Mouse (Mus musculus) telencephalon, adult 2 months (tissue): ENCODE data around the gene Pde1c.
"Not testable (repeated sequence)": the region's sequence is repeated elsewhere in the genome, so short reads cannot be mapped to it uniquely, and the experiment has no call there.

Source experiments
- DNase-seq: peaks from one replicate; pipeline ENCODE4 v3.0.0-alpha.2; 2011; ENCODE audit warnings: low read depth, low spot score

Gene Pde1c

GRCm38 (mm10) chr6:56568470-56569372, at the start of gene Pde1c:
Pde1c (minus strand) TSS chr6:56569103.
- no peak for DNase-seq

DNA sequence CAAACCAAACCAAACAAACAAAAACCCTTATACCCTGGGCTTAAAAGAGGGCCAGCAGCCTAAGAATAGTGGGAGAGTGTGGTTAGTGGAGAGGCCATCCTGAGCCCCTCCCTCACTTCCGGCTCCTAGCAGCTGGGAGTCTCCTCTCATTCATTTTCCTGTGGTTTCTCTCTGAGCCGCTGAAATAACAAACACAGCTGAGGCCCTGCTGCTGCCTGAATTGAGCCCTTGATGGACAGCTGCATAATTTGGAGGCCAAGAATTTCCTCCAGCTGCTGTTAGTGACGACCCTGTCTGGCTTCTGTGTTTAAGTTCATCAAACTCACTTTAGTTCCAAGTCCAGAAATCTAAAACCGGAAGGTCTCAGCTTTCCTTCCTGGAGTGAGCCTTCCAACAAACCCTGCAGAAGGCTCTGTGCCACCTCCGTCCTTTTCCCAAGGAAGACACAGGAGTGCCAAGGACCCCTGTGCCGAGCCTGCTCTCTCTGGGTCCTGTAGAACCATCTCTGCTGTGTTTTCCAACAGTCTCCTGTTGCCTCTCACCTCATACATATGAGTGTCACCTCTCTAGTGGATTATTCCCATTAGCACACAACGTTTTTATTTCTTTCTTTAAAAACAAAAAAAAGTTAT, 48.2 kb upstream of the Pde1c start:
- no peak for DNase-seq

- DNase-seq: no peak
Observed at GRCm38 (mm10) chr6:56616228-56616981, 47.5 kb upstream of the Pde1c start.

GRCm38 (mm10) chr6:56609529-56609928, 40.6 kb upstream of the Pde1c start:
- DNase-seq: not testable (repeated sequence)

- DNase-seq: peak; percentile 45
Observed at GRCm38 (mm10) chr6:56608277-56608676, 39.4 kb upstream of the Pde1c start.

- no peak for DNase-seq
Observed at GRCm38 (mm10) chr6:56579568-56579967, 10.7 kb upstream of the Pde1c start.

- no peak for DNase-seq
Observed at GRCm38 (mm10) chr6:56560891-56561290, 8.0 kb downstream of the Pde1c start.

GRCm38 (mm10) chr6:56560474-56560888, 8.4 kb downstream of the Pde1c start:
- no peak for DNase-seq

DNA sequence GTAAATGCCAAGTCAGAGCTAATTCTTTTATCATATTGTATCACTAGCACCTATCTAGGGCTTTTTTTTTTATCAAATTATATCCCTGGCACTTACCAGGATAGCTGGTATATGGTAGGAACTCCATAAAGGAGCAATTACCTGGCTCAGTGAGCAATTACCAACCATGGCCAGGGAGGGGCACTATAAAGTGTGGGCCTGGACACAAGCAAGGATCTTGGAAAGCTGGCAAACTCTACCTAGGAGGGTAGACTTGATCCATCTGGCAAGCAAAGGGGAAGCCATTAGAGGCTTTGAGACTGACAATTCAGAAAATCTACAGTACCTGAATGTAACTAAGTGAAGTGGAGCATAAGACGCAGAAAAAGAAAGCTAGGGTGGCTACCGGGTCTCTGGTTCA, 10.2 kb downstream of the Pde1c start:
- no peak for DNase-seq

GRCm38 (mm10) chr6:56555848-56556247, 13.1 kb downstream of the Pde1c start:
- DNase-seq: no peak

- peak; percentile 11 for DNase-seq
Observed at GRCm38 (mm10) chr6:56555382-56555781, 13.5 kb downstream of the Pde1c start.

GRCm38 (mm10) chr6:56551022-56551421, 17.9 kb downstream of the Pde1c start:
- no peak for DNase-seq

DNA sequence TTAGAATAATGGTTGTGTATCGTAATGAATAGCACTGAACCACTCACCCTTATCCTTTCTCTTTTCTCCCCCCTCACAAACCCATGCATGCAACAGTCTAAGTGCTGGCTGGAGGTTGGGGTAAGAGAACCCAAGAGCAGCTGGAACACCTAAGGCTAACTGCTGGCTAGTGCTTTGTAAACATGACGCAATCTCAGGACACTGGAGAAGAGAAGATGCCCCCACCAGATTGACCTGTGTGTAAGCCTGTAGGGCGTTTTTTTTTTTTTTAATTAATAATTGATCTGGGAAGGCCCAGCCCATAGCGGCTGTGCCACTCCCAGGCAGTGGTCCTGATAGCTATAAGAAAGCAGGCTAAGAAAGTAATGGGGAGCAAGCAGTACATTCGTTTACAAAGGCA, 28.7 kb downstream of the Pde1c start:
- no peak for DNase-seq

- DNase-seq: no peak
Observed at GRCm38 (mm10) chr6:56534653-56535052, 34.2 kb downstream of the Pde1c start.

DNA sequence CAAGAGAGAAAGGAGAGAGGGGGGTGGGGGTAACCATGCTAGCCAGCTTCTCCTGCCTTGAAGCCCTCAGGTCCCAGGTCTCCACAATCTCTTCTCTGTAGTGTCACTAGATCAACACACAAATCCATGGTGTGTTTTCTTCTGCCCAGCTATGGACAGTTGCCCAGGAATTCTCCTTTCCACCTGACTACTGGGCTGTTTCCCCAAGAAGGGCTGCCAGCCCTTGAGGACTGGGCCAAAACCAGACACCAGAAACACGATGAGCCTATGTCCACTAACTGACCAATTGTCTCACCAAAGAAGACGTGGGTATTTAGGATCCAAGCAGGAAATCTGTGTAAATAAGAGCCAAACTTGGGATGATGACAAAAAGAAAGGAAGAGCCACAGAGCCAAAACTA, 36.6 kb downstream of the Pde1c start:
- no peak for DNase-seq

GRCm38 (mm10) chr6:56523938-56524866, 44.7 kb downstream of the Pde1c start:
- no peak for DNase-seq

DNA sequence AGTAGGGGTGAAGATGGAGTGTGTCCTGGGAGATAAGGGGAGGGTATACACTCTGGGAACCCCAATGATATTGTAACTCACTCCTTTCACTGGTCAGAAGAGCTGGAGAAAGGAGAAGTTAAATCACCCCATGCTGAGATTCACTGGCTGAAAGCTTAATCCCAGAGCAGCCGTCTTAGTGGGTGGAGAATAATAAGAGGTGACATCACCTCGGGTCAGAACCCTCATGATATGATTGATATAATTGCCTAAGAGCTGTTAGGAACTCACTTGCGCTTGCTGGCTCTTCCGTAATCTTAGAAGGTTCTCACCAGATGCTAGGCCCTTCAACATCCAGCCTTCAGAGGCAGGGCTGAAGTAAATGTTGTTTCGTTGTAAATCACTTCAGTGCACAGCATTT, 79.7 kb downstream of the Pde1c start:
- DNase-seq: no peak

DNA sequence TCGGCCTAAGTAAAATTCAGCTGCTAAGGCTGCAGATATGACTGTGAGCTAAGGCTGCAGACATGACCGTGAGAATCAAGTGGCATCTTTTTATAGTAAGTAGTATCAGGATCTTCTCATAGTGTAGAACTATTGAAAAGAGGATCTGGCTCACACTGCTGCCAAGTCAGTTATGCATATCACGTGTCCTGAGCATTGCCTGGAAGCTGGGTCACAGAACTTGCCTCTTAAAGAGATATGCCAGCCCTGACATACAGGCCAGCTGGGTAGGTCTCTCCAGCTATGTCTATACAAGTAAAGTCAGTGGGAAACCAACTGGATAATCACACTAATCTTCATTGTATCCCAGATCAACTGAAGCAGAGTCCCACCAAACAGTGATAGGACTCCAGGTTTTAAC, 83.8 kb downstream of the Pde1c start:
- DNase-seq: no peak

- DNase-seq: peak; percentile 27
Observed at GRCm38 (mm10) chr6:56480914-56481482, 87.9 kb downstream of the Pde1c start.

DNA sequence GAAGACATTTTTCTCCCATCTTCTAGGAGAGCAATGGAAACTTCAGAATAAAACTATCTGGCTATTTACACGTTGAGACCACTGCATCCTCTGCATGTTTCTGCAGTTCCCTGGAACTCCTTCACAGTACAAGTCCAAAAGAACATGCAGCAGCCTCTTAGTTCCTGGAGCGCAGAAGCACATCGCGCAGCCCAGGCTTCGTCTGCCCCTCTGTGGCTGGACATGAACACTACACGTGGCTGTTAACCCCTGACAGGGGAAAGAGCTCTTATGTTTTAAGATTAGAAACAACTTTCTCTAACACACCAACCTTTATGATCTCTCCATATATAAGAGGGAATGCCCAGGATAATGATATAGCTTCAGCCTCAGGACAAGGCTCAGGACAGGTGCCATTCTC, 92.3 kb downstream of the Pde1c start:
- peak; percentile 33 for DNase-seq

GRCm38 (mm10) chr6:56458098-56458497, 110.8 kb downstream of the Pde1c start:
- DNase-seq: no peak
